Comparison of ENCODE assay signal across 9 mouse cellular contexts in the genomic region with DNA sequence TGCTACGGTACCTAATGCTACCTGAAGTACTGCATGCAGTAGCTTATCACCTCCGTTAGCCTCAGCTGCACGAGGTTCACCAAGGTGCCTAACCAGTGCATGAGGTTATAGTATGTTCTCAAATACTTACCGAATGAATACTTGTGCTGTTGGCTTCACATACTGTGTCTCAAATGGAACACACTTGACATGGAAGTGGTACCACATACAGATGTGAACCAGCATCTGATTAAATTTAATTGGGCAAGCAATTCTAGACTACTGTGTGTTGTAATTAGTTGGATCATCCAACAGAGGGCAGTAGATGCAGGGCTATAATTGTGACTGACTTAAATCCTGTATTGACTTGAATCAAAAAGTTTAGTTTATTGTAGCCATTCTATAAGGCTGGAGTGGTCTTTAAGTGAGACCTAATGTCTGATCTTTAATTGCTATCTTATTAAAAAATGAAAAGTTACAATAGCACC. TPM values are rescaled to one million over a fixed set of nuclear protein-coding genes. Genes with fewer than 3 reads are reported as not detected.
DNase-seq lines count a peak whose midpoint lies in the region; ATAC-seq and TF ChIP-seq lines count a peak whose summit lies in the region.
"Had no signal": no experiment of that assay in that cellular context is flagged by ENCODE, and none has a peak within 500 bp of the region (broad histone marks: within the 10 kb centered on the region; RNA-seq: fewer than 3 reads in every experiment).

No protein-coding gene starts in this region.

- H3K4me1 ChIP-seq in heart, embryonic 12.5 days (replicated peaks): no peaks in the 10 kb centered on the region; the same call in 1 of the 2 replicates
- peaks cover 5% of the 10 kb centered on the region; the same call in 1 of the 2 replicates for H3K4me1 ChIP-seq in intestine, embryonic 14.5 days (replicated peaks; ENCODE audit: control insufficient read depth, insufficient read depth, low read length)
- H3K4me1 ChIP-seq in midbrain, postnatal 0 days (ENCODE audit: insufficient read depth, low read length): no peaks in the 10 kb centered on the region

- ATAC-seq in heart, embryonic 12.5 days (ENCODE audit: insufficient number of reproducible peaks, low FRiP score): no peak
- peak; percentile 45; the same call in 1 of the 2 replicates for ATAC-seq in intestine, embryonic 14.5 days (replicated peaks; ENCODE audit: low FRiP score, low TSS enrichment, low read depth)
- ATAC-seq in midbrain, postnatal 0 days (ENCODE audit: low FRiP score): 0 out of 2 replicates have a peak, but pooled peaks have one; percentile 13

- no peak overlapping the region for H3K4me3 ChIP-seq in heart, embryonic 12.5 days
- no peak overlapping the region for H3K4me3 ChIP-seq in intestine, embryonic 14.5 days (ENCODE audit: low read depth, low read length)
- no peak overlapping the region for H3K4me3 ChIP-seq in midbrain, postnatal 0 days (ENCODE audit: low read depth, low read length)

- no peak overlapping the region for H3K4me2 ChIP-seq in heart, embryonic 12.5 days
- no peak overlapping the region for H3K4me2 ChIP-seq in intestine, embryonic 14.5 days (ENCODE audit: low read length)
- no peak overlapping the region for H3K4me2 ChIP-seq in midbrain, postnatal 0 days (ENCODE audit: low read depth, low read length, poor library complexity, severe bottlenecking)

- 78% methylated on average over 4 of the region's 4 CpGs for WGBS in heart, embryonic 12.5 days
- 82% methylated on average over 4 of the region's 4 CpGs for WGBS in intestine, embryonic 14.5 days
- 89% methylated on average over 4 of the region's 4 CpGs for WGBS in midbrain, postnatal 0 days

- no peak overlapping the region for H3K9ac ChIP-seq in heart, embryonic 12.5 days
- H3K9ac ChIP-seq in intestine, embryonic 14.5 days (ENCODE audit: low read length): no peak overlapping the region
- H3K9ac ChIP-seq in midbrain, postnatal 0 days (replicated peaks; ENCODE audit: low read length, poor library complexity, severe bottlenecking): no peak overlapping the region

- peaks cover 42% of the 10 kb centered on the region for H3K36me3 ChIP-seq in heart, embryonic 12.5 days
- H3K36me3 ChIP-seq in intestine, embryonic 14.5 days (ENCODE audit: control insufficient read depth, insufficient read depth, low read length): peaks cover 41% of the 10 kb centered on the region
- peaks cover 13% of the 10 kb centered on the region; the same call in 1 of the 2 replicates for H3K36me3 ChIP-seq in midbrain, postnatal 0 days (ENCODE audit: insufficient read depth, low read length)

- intact Hi-C loops in heart, postnatal 10 days (cut with DNase I): loop anchor here (1.0 to 10.0 kb wide), 6 partner anchors 66 to 1883 kb away; a partner anchor contains a TSS
- intact Hi-C loops in left cerebral cortex, postnatal 36 days (cut with DNase I): loop anchor here (1.0 kb wide), 1 partner anchor 133 kb away; no protein-coding TSS in a partner anchor

- TF ChIP-seq CTCF in midbrain, postnatal 0 days (IDR thresholded peaks at IDR 0.05): peak; percentile 72

- no peaks in the 10 kb centered on the region for H3K9me3 ChIP-seq in heart, embryonic 12.5 days (replicated peaks)
- no peaks in the 10 kb centered on the region for H3K9me3 ChIP-seq in intestine, embryonic 14.5 days (ENCODE audit: control insufficient read depth, low read length)
- H3K9me3 ChIP-seq in midbrain, postnatal 0 days (ENCODE audit: low read length): no peaks in the 10 kb centered on the region

- H3K27ac ChIP-seq in heart, embryonic 12.5 days (ENCODE audit: poor library complexity, severe bottlenecking): no peak overlapping the region
- no peak overlapping the region for H3K27ac ChIP-seq in intestine, embryonic 14.5 days (ENCODE audit: low read depth)
- H3K27ac ChIP-seq in midbrain, postnatal 0 days (ENCODE audit: low read depth, low read length): no peak overlapping the region
- H3K27ac ChIP-seq: macrophage had no signal

- DNase-seq in heart, postnatal 10 days: peak; percentile 52 to 59
- DNase-seq in CD8-positive naive resting alpha-beta T cell, adult 2 months (ENCODE audit: low read depth in 2 of 2, low spot score in 2 of 2): peak; percentile 27 to 64
- DNase-seq in c-Kit-positive CD71-positive TER-119-negative erythroid progenitor cells, embryonic 14.5 days (ENCODE audit: low read depth): peak; percentile 31
- no peak for DNase-seq in intestine, embryonic 14.5 days (ENCODE audit: low spot score)
- DNase-seq in midbrain, postnatal 0 days (ENCODE audit: low spot score): peak; percentile 70
- DNase-seq in left cerebral cortex, postnatal 36 days (ENCODE audit: low spot score in 2 of 2): no peak
- no peak for DNase-seq in right cerebral cortex, adult 2 months (ENCODE audit: low spot score in 2 of 2)

- no peaks in the 10 kb centered on the region for H3K27me3 ChIP-seq in heart, embryonic 12.5 days (replicated peaks)
- H3K27me3 ChIP-seq in intestine, embryonic 14.5 days (replicated peaks; ENCODE audit: control insufficient read depth, insufficient read depth, low read length): no peaks in the 10 kb centered on the region
- H3K27me3 ChIP-seq in midbrain, postnatal 0 days (ENCODE audit: insufficient read depth, low read length): no peaks in the 10 kb centered on the region

RNA-seq across cellular contexts. Expression of a gene that starts 13.4 kb away (rescaled TPM):
- total RNA-seq in heart, postnatal 10 days (2021): 10 to 100 TPM; 67.5 to 72.7 TPM
- polyA plus RNA-seq in heart, embryonic 12.5 days (2016; fragmentation: Nextera tagmentation; extraction: Ambion mirVana): 51.7 and 56.8 TPM in 2 replicates
- 92.5 and 92.6 TPM in 2 replicates for polyA plus RNA-seq in intestine, embryonic 14.5 days (2014; fragmentation: Nextera tagmentation; extraction: Ambion mirVana)
- 55.5 and 62.9 TPM in 2 replicates for total RNA-seq in midbrain, postnatal 0 days (2014; rRNA removed)
- 129 TPM in 2 replicates for polyA plus RNA-seq in midbrain, postnatal 0 days (2015; fragmentation: Nextera tagmentation; extraction: Ambion mirVana)
- 10 to 100 TPM; 73.5 to 74.4 TPM for total RNA-seq in left cerebral cortex, postnatal 36 days (2021)

Comparison
In these comparisons a context has a peak if more than half of its experiments do, and no peak if none do; other contexts are left out.
1. DNase-seq: peak in heart, postnatal 10 days (2 of 2), CD8-positive naive resting alpha-beta T cell, adult 2 months (2 of 2), c-Kit-positive CD71-positive TER-119-negative erythroid progenitor cells, embryonic 14.5 days (single experiment) and midbrain, postnatal 0 days (single experiment); none in intestine, embryonic 14.5 days (single experiment), left cerebral cortex, postnatal 36 days (0 of 2) and right cerebral cortex, adult 2 months (0 of 2).